Mouse (Mus musculus) hindbrain, embryonic 16.5 days (tissue): Measurements from ENCODE around the gene Adgrb3. TPM values are rescaled to one million over a fixed set of nuclear protein-coding genes. Genes with fewer than 3 reads are reported as not detected.
A peak's percentile ranks its signal among the peaks of the same experiment; 100 is the strongest.

ENCODE experiments used
- ATAC-seq: fragments of 200-750 bp; cut with Nextera tagmentation; 2 replicates; pipeline ENCODE4 v1.8.0; 2017; ENCODE audit warnings: moderate TSS enrichment, moderate library complexity
- H3K27ac ChIP-seq: fragments of 300-500 bp; sonication (generic); 2 replicates; pipeline ENCODE4 v1.5.1; 2014; ENCODE audit warnings: low read depth, mild to moderate bottlenecking, control low read depth, low read length, moderate library complexity
- H3K27me3 ChIP-seq: fragments of 300-500 bp; sonication (generic); replicated peaks from 2 replicates; pipeline ENCODE4 v1.6.1; 2014; ENCODE audit warnings: low read length; ENCODE audit not compliant: control insufficient read depth, insufficient read depth
- H3K36me3 ChIP-seq: fragments of 300-500 bp; sonication (generic); 2 replicates; pipeline ENCODE4 v1.6.1; 2014; ENCODE audit warnings: mild to moderate bottlenecking, low read length, moderate library complexity, mixed read lengths; ENCODE audit not compliant: control insufficient read depth, insufficient read depth
- H3K4me1 ChIP-seq: fragments of 300-500 bp; sonication (generic); 2 replicates; pipeline ENCODE4 v1.6.1; 2014; ENCODE audit warnings: low read depth, low read length; ENCODE audit not compliant: control insufficient read depth, insufficient read depth
- H3K4me2 ChIP-seq: fragments of 300-500 bp; sonication (generic); 2 replicates; pipeline ENCODE4 v1.6.1; 2014; ENCODE audit warnings: mild to moderate bottlenecking, low read length, control low read depth, moderate library complexity
- H3K4me3 ChIP-seq: fragments of 300-500 bp; sonication (generic); 2 replicates; pipeline ENCODE4 v1.5.1; 2014; ENCODE audit warnings: mild to moderate bottlenecking, low read length, control low read depth, moderate library complexity
- H3K9ac ChIP-seq: fragments of 300-500 bp; sonication (generic); 2 replicates; pipeline ENCODE4 v1.6.1; 2014; ENCODE audit warnings: low read depth, mild to moderate bottlenecking, control low read depth, low read length, moderate library complexity
- H3K9me3 ChIP-seq: fragments of 300-500 bp; sonication (generic); 2 replicates; pipeline ENCODE4 v1.6.1; 2014; ENCODE audit warnings: mild to moderate bottlenecking, low read length, moderate library complexity; ENCODE audit not compliant: control insufficient read depth
- WGBS: fragments of 180-500 bp; shearing (Covaris S2); extraction: QIAGEN DNeasy Blood & Tissue Kit; methylation state at CpG from one replicate; pipeline ENCODE4 v1.1.7; 2014; 5-methylcytosine and 5-hydroxymethylcytosine counted together
- polyA plus RNA-seq: library from polyadenylated mRNA; unstranded; fragments of >200 nt; fragmentation: Nextera tagmentation; extraction: Ambion mirVana; gene quantifications from 2 replicates; pipeline ENCODE4 v1.2.1, GENCODE M21; 2015

The Adgrb3 gene
- polyA plus RNA-seq, 1 experiment from 2014 or later = 52.9 TPM

GRCm38 (mm10) chr1:25435506-25435905 is 394.0 kb downstream of the Adgrb3 start:
- Histone ChIP-seq H3K4me1 (no peaks in the 10 kb centered on the region), H3K27ac (no peak overlapping the region), H3K27me3 (no peaks in the 10 kb centered on the region), H3K36me3 (no peaks in the 10 kb centered on the region), H3K4me2 (no peak overlapping the region), H3K4me3 (no peak overlapping the region), H3K9ac (no peak overlapping the region), H3K9me3 (no peaks in the 10 kb centered on the region)
- ATAC-seq = no peak
- 43% methylated on average over 2 of the region's 2 CpGs for WGBS

GRCm38 (mm10) chr1:25430219-25430862 is 399.2 kb downstream of the Adgrb3 start:
- Histone ChIP-seq H3K4me2 (peak overlapping the region; percentile 14), H3K27ac (no peak overlapping the region), H3K4me3 (no peak overlapping the region), H3K36me3 (no peaks in the 10 kb centered on the region), H3K27me3 (no peaks in the 10 kb centered on the region), H3K9me3 (no peaks in the 10 kb centered on the region), H3K9ac (no peak overlapping the region), H3K4me1 (no peaks in the 10 kb centered on the region)
- ATAC-seq = peak; percentile 73
- 44% methylated on average over 16 of the region's 16 CpGs for WGBS

GRCm38 (mm10) chr1:25420701-25421100 is 408.8 kb downstream of the Adgrb3 start:
- Histone ChIP-seq H3K36me3 (no peaks in the 10 kb centered on the region), H3K4me2 (no peak overlapping the region), H3K4me3 (no peak overlapping the region), H3K4me1 (no peaks in the 10 kb centered on the region), H3K9me3 (no peaks in the 10 kb centered on the region), H3K27ac (no peak overlapping the region), H3K9ac (no peak overlapping the region), H3K27me3 (no peaks in the 10 kb centered on the region)
- no peak for ATAC-seq
- 81% methylated on average over 2 of the region's 2 CpGs for WGBS

- no peak overlapping the region for H3K27ac ChIP-seq
- no peak overlapping the region for H3K4me2 ChIP-seq
- H3K9me3 ChIP-seq = no peaks in the 10 kb centered on the region
- H3K36me3 ChIP-seq = no peaks in the 10 kb centered on the region
- no peaks in the 10 kb centered on the region for H3K27me3 ChIP-seq
- H3K4me3 ChIP-seq = no peak overlapping the region
- no peak for ATAC-seq
- no peaks in the 10 kb centered on the region for H3K4me1 ChIP-seq
- H3K9ac ChIP-seq = no peak overlapping the region
Observed at GRCm38 (mm10) chr1:25419378-25419777, 410.1 kb downstream of the Adgrb3 start.

- H3K4me3 ChIP-seq = no peak overlapping the region
- no peaks in the 10 kb centered on the region for H3K4me1 ChIP-seq
- WGBS = 34% methylated on average over 2 of the region's 2 CpGs
- H3K9me3 ChIP-seq = no peaks in the 10 kb centered on the region
- no peak overlapping the region for H3K27ac ChIP-seq
- H3K27me3 ChIP-seq = no peaks in the 10 kb centered on the region
- ATAC-seq = no peak
- H3K36me3 ChIP-seq = no peaks in the 10 kb centered on the region
- no peak overlapping the region for H3K4me2 ChIP-seq
- no peak overlapping the region for H3K9ac ChIP-seq
Observed at GRCm38 (mm10) chr1:25415084-25415483, 414.4 kb downstream of the Adgrb3 start.

GRCm38 (mm10) chr1:25364186-25364585 is 465.3 kb downstream of the Adgrb3 start:
- no peak overlapping the region for H3K9ac ChIP-seq
- H3K4me1 ChIP-seq = no peaks in the 10 kb centered on the region
- WGBS = 93% methylated on average over 2 of the region's 2 CpGs

GRCm38 (mm10) chr1:25358554-25358953 is 471.0 kb downstream of the Adgrb3 start:
- H3K4me2 ChIP-seq = no peak overlapping the region
- H3K4me1 ChIP-seq = no peaks in the 10 kb centered on the region
- 88% methylated on average over 4 of the region's 4 CpGs for WGBS
- H3K4me3 ChIP-seq = no peak overlapping the region
- no peak for ATAC-seq
- no peaks in the 10 kb centered on the region for H3K9me3 ChIP-seq
- no peak overlapping the region for H3K9ac ChIP-seq
- H3K36me3 ChIP-seq = no peaks in the 10 kb centered on the region
- H3K27me3 ChIP-seq = no peaks in the 10 kb centered on the region
- H3K27ac ChIP-seq = no peak overlapping the region

More at GRCm38 (mm10) chr1:25364186-25364585, 465.3 kb downstream of the Adgrb3 start:
- H3K27me3 ChIP-seq = no peaks in the 10 kb centered on the region
- H3K4me2 ChIP-seq = no peak overlapping the region
- H3K27ac ChIP-seq = no peak overlapping the region
- H3K4me3 ChIP-seq = no peak overlapping the region
- H3K36me3 ChIP-seq = no peaks in the 10 kb centered on the region
- no peak for ATAC-seq
- no peaks in the 10 kb centered on the region for H3K9me3 ChIP-seq

GRCm38 (mm10) chr1:25355486-25355885 is 474.0 kb downstream of the Adgrb3 start:
- Histone ChIP-seq H3K4me2 (no peak overlapping the region), H3K36me3 (no peaks in the 10 kb centered on the region), H3K4me3 (no peak overlapping the region), H3K27ac (no peak overlapping the region), H3K9ac (no peak overlapping the region), H3K9me3 (no peaks in the 10 kb centered on the region), H3K27me3 (no peaks in the 10 kb centered on the region), H3K4me1 (no peaks in the 10 kb centered on the region)
- 91% methylated on average over 5 of the region's 5 CpGs for WGBS
- no peak for ATAC-seq

- ATAC-seq = no peak
- no peak overlapping the region for H3K9ac ChIP-seq
- H3K4me2 ChIP-seq = no peak overlapping the region
- no peaks in the 10 kb centered on the region for H3K9me3 ChIP-seq
- H3K27me3 ChIP-seq = no peaks in the 10 kb centered on the region
- no peak overlapping the region for H3K27ac ChIP-seq
- H3K4me1 ChIP-seq = no peaks in the 10 kb centered on the region
- H3K4me3 ChIP-seq = no peak overlapping the region
- H3K36me3 ChIP-seq = no peaks in the 10 kb centered on the region
Observed at GRCm38 (mm10) chr1:25344876-25345275, 484.6 kb downstream of the Adgrb3 start.

GRCm38 (mm10) chr1:25325406-25325805 is 504.1 kb downstream of the Adgrb3 start:
- Histone ChIP-seq H3K27ac (no peak overlapping the region), H3K4me3 (no peak overlapping the region), H3K9ac (no peak overlapping the region), H3K4me2 (no peak overlapping the region), H3K4me1 (no peaks in the 10 kb centered on the region), H3K36me3 (no peaks in the 10 kb centered on the region), H3K9me3 (no peaks in the 10 kb centered on the region), H3K27me3 (no peaks in the 10 kb centered on the region)
- ATAC-seq = no peak
- 90% methylated on average over 2 of the region's 2 CpGs for WGBS
